Mouse (Mus musculus) MEL-GATA-1-ER (cell line): ENCODE results near the gene Rab6b.
"Not testable (repeated sequence)": the region's sequence is repeated elsewhere in the genome, so short reads cannot be mapped to it uniquely, and the experiment has no call there.

Source experiments
- DNase-seq: peaks from one replicate; pipeline ENCODE4 v3.0.0-alpha.2; 2012; ENCODE audit warnings: low read depth; ENCODE audit errors: extremely low read depth

Gene Rab6b

GRCm38 (mm10) chr9:103108341-103108798 lies 3.2 kb upstream of the Rab6b start:
- DNase-seq = not testable (repeated sequence)

- no peak for DNase-seq
These were observed 2.5 kb upstream of the Rab6b start for GRCm38 (mm10) chr9:103108943-103109670.

GRCm38 (mm10) chr9:103109911-103110310 lies 1.7 kb upstream of the Rab6b start:
- DNase-seq = no peak

- no peak for DNase-seq
These were observed 673 bp upstream of the Rab6b start for GRCm38 (mm10) chr9:103110727-103111501.

GRCm38 (mm10) chr9:103112471-103113271 lies 1.1 kb downstream of the Rab6b start:
- no peak for DNase-seq

- DNase-seq = no peak
These were observed 1.8 kb downstream of the Rab6b start for GRCm38 (mm10) chr9:103113351-103113750.

GRCm38 (mm10) chr9:103114326-103114725 lies 2.7 kb downstream of the Rab6b start:
- DNase-seq = no peak

GRCm38 (mm10) chr9:103114901-103115300 lies 3.3 kb downstream of the Rab6b start:
- DNase-seq = no peak

GRCm38 (mm10) chr9:103116941-103117340 lies 5.4 kb downstream of the Rab6b start:
- DNase-seq = no peak

GRCm38 (mm10) chr9:103117495-103117894 lies 5.9 kb downstream of the Rab6b start:
- DNase-seq = no peak

- DNase-seq = no peak
These were observed 6.4 kb downstream of the Rab6b start for GRCm38 (mm10) chr9:103117951-103118350.

GRCm38 (mm10) chr9:103118651-103119275 lies 7.2 kb downstream of the Rab6b start:
- no peak for DNase-seq

- no peak for DNase-seq
These were observed 8.2 kb downstream of the Rab6b start for GRCm38 (mm10) chr9:103119781-103120180.

- no peak for DNase-seq
These were observed 8.6 kb downstream of the Rab6b start for GRCm38 (mm10) chr9:103120231-103120630.

- no peak for DNase-seq
These were observed 10.0 kb downstream of the Rab6b start for GRCm38 (mm10) chr9:103121546-103121945.

GRCm38 (mm10) chr9:103124746-103125145 lies 13.2 kb downstream of the Rab6b start:
- DNase-seq = no peak

GRCm38 (mm10) chr9:103133493-103134124 lies 22.0 kb downstream of the Rab6b start:
- DNase-seq = no peak

- DNase-seq = no peak
These were observed 23.0 kb downstream of the Rab6b start for GRCm38 (mm10) chr9:103134450-103135030.

- no peak for DNase-seq
These were observed 27.9 kb downstream of the Rab6b start for GRCm38 (mm10) chr9:103139481-103139880.

- DNase-seq = no peak
These were observed 28.8 kb downstream of the Rab6b start for GRCm38 (mm10) chr9:103140384-103140783.
